In the genomic region with DNA sequence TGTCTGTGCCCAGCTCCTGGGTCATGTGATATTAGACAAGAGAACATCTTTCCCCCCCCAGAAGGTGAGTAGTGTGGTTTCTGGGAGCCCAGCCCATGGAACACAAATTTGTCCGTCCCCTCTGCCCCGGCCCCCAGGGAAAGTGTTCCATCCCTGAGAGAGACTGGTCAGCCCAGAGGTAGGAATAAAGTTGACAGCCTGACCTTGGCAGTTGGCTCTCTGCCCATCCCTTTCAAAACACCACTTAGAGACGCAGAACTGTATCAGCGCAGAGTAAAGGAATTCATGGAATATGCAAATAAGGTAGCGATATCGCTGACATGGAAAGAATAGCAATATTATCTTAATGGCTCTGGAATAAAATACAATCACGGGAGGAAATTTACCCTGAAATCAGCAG, we compare ENCODE assay signal across 15 mouse cellular contexts.
DNase-seq lines count a peak whose midpoint lies in the region; ATAC-seq lines count a peak whose summit lies in the region.
"Had no signal": no experiment of that assay in that cellular context is flagged by ENCODE, and none has a peak within 500 bp of the region (broad histone marks: within the 10 kb centered on the region; RNA-seq: fewer than 3 reads in every experiment).

No protein-coding gene starts in this region.

- H3K9me3 ChIP-seq in heart, embryonic 15.5 days (replicated peaks): no peaks in the 10 kb centered on the region
- H3K9me3 ChIP-seq in kidney, embryonic 14.5 days (ENCODE audit: control insufficient read depth, low read length): no peaks in the 10 kb centered on the region
- H3K9me3 ChIP-seq: embryonic facial prominence, embryonic 10.5 days; intestine, embryonic 15.5 days; kidney, embryonic 15.5 days; limb, embryonic 15.5 days; neural tube, embryonic 12.5 days had no signal

- 0 out of 2 replicates have a peak, but pooled peaks have one; percentile 43 for ATAC-seq in heart, embryonic 15.5 days (replicated peaks; ENCODE audit: insufficient number of reproducible peaks, insufficient read depth, low FRiP score, low read depth)
- no peak for ATAC-seq in monocyte, adult 5-6 weeks (replicated peaks; ENCODE audit: insufficient number of reproducible peaks, low FRiP score, low TSS enrichment, poor library complexity, severe bottlenecking)
- no peak for ATAC-seq in kidney, embryonic 14.5 days (ENCODE audit: low FRiP score, low TSS enrichment)
- ATAC-seq: intestine, embryonic 15.5 days had no signal

- H3K36me3 ChIP-seq in heart, embryonic 15.5 days: no peaks in the 10 kb centered on the region
- H3K36me3 ChIP-seq in kidney, embryonic 14.5 days (ENCODE audit: control insufficient read depth, insufficient read depth, low read length): no peaks in the 10 kb centered on the region
- H3K36me3 ChIP-seq: embryonic facial prominence, embryonic 10.5 days; intestine, embryonic 15.5 days; kidney, embryonic 15.5 days; limb, embryonic 15.5 days; neural tube, embryonic 12.5 days had no signal

- peak overlapping the region; percentile 45 for H3K27ac ChIP-seq in heart, embryonic 15.5 days
- H3K27ac ChIP-seq in kidney, embryonic 14.5 days (ENCODE audit: low read depth, low read length): no peak overlapping the region
- H3K27ac ChIP-seq: embryonic facial prominence, embryonic 10.5 days; intestine, embryonic 15.5 days; kidney, embryonic 15.5 days; limb, embryonic 15.5 days; neural tube, embryonic 12.5 days had no signal

- no peak overlapping the region for H3K9ac ChIP-seq in heart, embryonic 15.5 days
- no peak overlapping the region for H3K9ac ChIP-seq in kidney, embryonic 14.5 days (ENCODE audit: low read depth, low read length)
- H3K9ac ChIP-seq: intestine, embryonic 15.5 days; kidney, embryonic 15.5 days; limb, embryonic 15.5 days; neural tube, embryonic 12.5 days had no signal

- no peaks in the 10 kb centered on the region for H3K27me3 ChIP-seq in heart, embryonic 15.5 days
- H3K27me3 ChIP-seq in kidney, embryonic 14.5 days (ENCODE audit: control insufficient read depth, insufficient read depth, low read length): no peaks in the 10 kb centered on the region
- H3K27me3 ChIP-seq: intestine, embryonic 15.5 days; kidney, embryonic 15.5 days; limb, embryonic 15.5 days; megakaryocyte, embryonic 14.5 days; neural tube, embryonic 12.5 days had no signal

- no peak for DNase-seq in heart, postnatal 25 days (ENCODE audit: low spot score)
- peak; percentile 1 for DNase-seq in ovary, postnatal 14 days (ENCODE audit: low spot score)
- no peak for DNase-seq in ovary, postnatal 10 days (ENCODE audit: low spot score)
- DNase-seq in adrenal gland, postnatal 36 days: peak; percentile 31 to 51
- DNase-seq: cerebellum, adult 18-20 months; lung, postnatal 14 days had no signal

- intact Hi-C loops in heart, postnatal 25 days (cut with DNase I): no loop called here

- 38% methylated on average over 7 of the region's 7 CpGs for WGBS in heart, embryonic 15.5 days
- WGBS in kidney, embryonic 14.5 days: 84% methylated on average over 7 of the region's 7 CpGs

- peak overlapping the region; percentile 36 for H3K4me2 ChIP-seq in heart, embryonic 15.5 days
- H3K4me2 ChIP-seq in kidney, embryonic 14.5 days (replicated peaks; ENCODE audit: low read depth, low read length): no peak overlapping the region
- H3K4me2 ChIP-seq: intestine, embryonic 15.5 days; kidney, embryonic 15.5 days; limb, embryonic 15.5 days; neural tube, embryonic 12.5 days had no signal

- peaks cover 12% of the 10 kb centered on the region for H3K4me1 ChIP-seq in heart, embryonic 15.5 days (replicated peaks)
- H3K4me1 ChIP-seq in kidney, embryonic 14.5 days (ENCODE audit: control insufficient read depth, insufficient read depth, low read length): no peaks in the 10 kb centered on the region
- H3K4me1 ChIP-seq: embryonic facial prominence, embryonic 10.5 days; intestine, embryonic 15.5 days; kidney, embryonic 15.5 days; limb, embryonic 15.5 days; megakaryocyte, embryonic 14.5 days had no signal

- H3K4me3 ChIP-seq in heart, embryonic 15.5 days: no peak overlapping the region
- no peak overlapping the region for H3K4me3 ChIP-seq in kidney, embryonic 14.5 days (ENCODE audit: low read length)
- H3K4me3 ChIP-seq: embryonic facial prominence, embryonic 10.5 days; intestine, embryonic 15.5 days; kidney, embryonic 15.5 days; limb, embryonic 15.5 days; megakaryocyte, embryonic 14.5 days; neural tube, embryonic 12.5 days had no signal

Comparison
In these comparisons a context has a peak if more than half of its experiments do, and no peak if none do; other contexts are left out.
1. DNase-seq: peak in ovary, postnatal 14 days (single experiment) and adrenal gland, postnatal 36 days (2 of 2); none in heart, postnatal 25 days (single experiment) and ovary, postnatal 10 days (single experiment).